Mouse (Mus musculus) small intestine, adult 2 months (tissue): ENCODE results near the gene Dock4.

Source experiments
- CTCF ChIP-seq: fragments of 200-500 bp; IDR thresholded peaks from 2 replicates; pipeline ENCODE4 v1.5.1; 2012; ENCODE audit warnings: low read depth, mild to moderate bottlenecking, control low read depth, inconsistent platforms, low read length, moderate library complexity, mixed read lengths; ENCODE audit not compliant: insufficient replicate concordance, insufficient read length; ENCODE audit errors: extremely low read depth
- POLR2A ChIP-seq: fragments of 200-500 bp; IDR thresholded peaks from 2 replicates; pipeline ENCODE4 v1.6.1; 2012; ENCODE audit warnings: low read depth, mild to moderate bottlenecking, control low read depth, inconsistent platforms, low read length, moderate library complexity

GRCm38 (mm10) chr12:40558600-40558999, 112.8 kb downstream of the Dock4 start:
- TF ChIP-seq CTCF (no peak), POLR2A (no peak)
